Mouse (Mus musculus) CH12.LX (cell line): ENCODE data around the gene Nt5c1a.

Experiments used
- CHD2 ChIP-seq: IDR thresholded peaks from 2 replicates; pipeline ENCODE4 v1.6.1; 2011; ENCODE audit warnings: low read length, improper control_type of control experiment
- CTCF ChIP-seq, 2 experiments: IDR thresholded peaks in 1 of 2; conservative IDR thresholded peaks in 1 of 2; 2 replicates each; pipeline ENCODE4 v1.5.1; 2011 to 2012; ENCODE audit warnings: low read depth in 2 of 2, low read length in 2 of 2, improper control_type of control experiment in 1 of 2, inconsistent platforms in 1 of 2, mild to moderate bottlenecking in 1 of 2, moderate library complexity in 1 of 2
- MAX ChIP-seq: IDR thresholded peaks from 2 replicates; pipeline ENCODE4 v1.6.1; 2011; ENCODE audit warnings: low read length, improper control_type of control experiment
- TCF12 ChIP-seq: IDR thresholded peaks from 2 replicates; pipeline ENCODE4 v1.6.1; 2014; ENCODE audit warnings: low read depth, mild to moderate bottlenecking, inconsistent platforms, low read length, improper control_type of control experiment
- ZKSCAN1 ChIP-seq: IDR thresholded peaks from 2 replicates; pipeline ENCODE4 v1.6.1; 2012; ENCODE audit warnings: low read depth, inconsistent platforms, low read length, improper control_type of control experiment, borderline replicate concordance

- TF ChIP-seq TCF12 = no peak
- TF ChIP-seq ZKSCAN1 = no peak
- TF ChIP-seq CTCF (conservative IDR thresholded peaks at IDR 0.05 in 1 of 2, IDR thresholded peaks at IDR 0.05 in 1 of 2; ENCODE audit: low read depth in 2 of 2, low read length in 2 of 2) = no peak
- no peak for TF ChIP-seq CHD2
- no peak for TF ChIP-seq MAX
Observed at GRCm38 (mm10) chr4:123211453-123211852, 10.1 kb downstream of the Nt5c1a start.
